25 mouse cellular contexts compared by ENCODE assay signal in genomic region chr19:53041570-53041969, GRCm38 (mm10). TPM values are rescaled to one million over a fixed set of nuclear protein-coding genes. Genes with fewer than 3 reads are reported as not detected.
DNase-seq lines count a peak whose midpoint lies in the region; ATAC-seq and TF ChIP-seq lines count a peak whose summit lies in the region.
"Had no signal": no experiment of that assay in that cellular context is flagged by ENCODE, and none has a peak within 500 bp of the region (broad histone marks: within the 10 kb centered on the region; RNA-seq: fewer than 3 reads in every experiment).

No protein-coding gene starts in this region.

- H3K27ac ChIP-seq in heart, postnatal 0 days (ENCODE audit: low read depth): 0 out of 2 replicates have a peak overlapping the region, but pooled peaks have one; percentile 16
- H3K27ac ChIP-seq in testis, adult 2 months (ENCODE audit: control insufficient read depth, insufficient read depth, low read depth, low read length): no peak overlapping the region
- H3K27ac ChIP-seq: embryonic facial prominence, embryonic 10.5 days; embryonic facial prominence, embryonic 13.5 days; forebrain, embryonic 12.5 days; forebrain, embryonic 15.5 days; hindbrain, embryonic 12.5 days; hindbrain, embryonic 15.5 days had no signal

- no peak for ATAC-seq in heart, postnatal 0 days (ENCODE audit: insufficient read depth, low read depth)
- ATAC-seq: forebrain, embryonic 15.5 days; intestine, postnatal 0 days had no signal

- intact Hi-C loops in heart, postnatal 36 days (cut with DNase I): loop anchor here (2.0 kb wide), 1 partner anchor 41 kb away; no protein-coding TSS in a partner anchor

- no peaks in the 10 kb centered on the region for H3K9me3 ChIP-seq in heart, postnatal 0 days (replicated peaks; ENCODE audit: control insufficient read depth, low read length)
- H3K9me3 ChIP-seq: forebrain, embryonic 12.5 days; forebrain, embryonic 15.5 days; hindbrain, embryonic 12.5 days; hindbrain, embryonic 15.5 days had no signal

- no peaks in the 10 kb centered on the region for H3K27me3 ChIP-seq in heart, postnatal 0 days (ENCODE audit: control insufficient read depth, insufficient read depth, low read length)
- H3K27me3 ChIP-seq in testis, adult 2 months (ENCODE audit: control insufficient read depth, insufficient read depth, low read length): no peaks in the 10 kb centered on the region
- H3K27me3 ChIP-seq: embryonic facial prominence, embryonic 13.5 days; forebrain, embryonic 12.5 days; forebrain, embryonic 15.5 days; hindbrain, embryonic 12.5 days; hindbrain, embryonic 15.5 days; Patski had no signal

- no peak for TF ChIP-seq EP300 in heart, postnatal 0 days (IDR thresholded peaks at IDR 0.05; ENCODE audit: low read depth)

- H3K36me3 ChIP-seq in heart, postnatal 0 days (replicated peaks; ENCODE audit: control insufficient read depth, insufficient read depth, low read length): no peaks in the 10 kb centered on the region
- no peaks in the 10 kb centered on the region for H3K36me3 ChIP-seq in testis, adult 2 months (ENCODE audit: control insufficient read depth, insufficient read depth, low read length)
- H3K36me3 ChIP-seq: embryonic facial prominence, embryonic 10.5 days; embryonic facial prominence, embryonic 13.5 days; forebrain, embryonic 12.5 days; forebrain, embryonic 15.5 days; hindbrain, embryonic 12.5 days; hindbrain, embryonic 15.5 days had no signal

- no peak for TF ChIP-seq POLR2A in testis, adult 2 months (IDR thresholded peaks at IDR 0.05; ENCODE audit: control insufficient read depth, low read depth, low read length)

- H3K9ac ChIP-seq in heart, postnatal 0 days (replicated peaks; ENCODE audit: low read depth, low read length): no peak overlapping the region
- H3K9ac ChIP-seq: embryonic facial prominence, embryonic 13.5 days; forebrain, embryonic 12.5 days; forebrain, embryonic 15.5 days; hindbrain, embryonic 12.5 days; hindbrain, embryonic 15.5 days had no signal

- H3K4me1 ChIP-seq in heart, postnatal 0 days (ENCODE audit: control insufficient read depth, insufficient read depth): peaks cover 32% of the 10 kb centered on the region
- peaks cover 24% of the 10 kb centered on the region for H3K4me1 ChIP-seq in testis, adult 2 months (ENCODE audit: control insufficient read depth, insufficient read depth, low read length)

- peak; percentile 62 for DNase-seq in heart, adult 11 months
- DNase-seq in heart, postnatal 4 days: no peak
- DNase-seq in heart, postnatal 0 days (ENCODE audit: low spot score): no peak
- no peak for DNase-seq in heart, postnatal 36 days
- DNase-seq in testis, postnatal 14 days (ENCODE audit: low spot score): no peak
- no peak for DNase-seq in left cerebral cortex, adult 11 months (ENCODE audit: low spot score)
- DNase-seq: adrenal gland, postnatal 10 days; adrenal gland, postnatal 36 days; B cell, adult 2 months; cerebellum, adult 11 months; cerebellum, postnatal 36 days; embryo, embryonic 11 days; gastrocnemius, postnatal 25 days; heart, postnatal 10 days had no signal

- no peak overlapping the region for H3K4me2 ChIP-seq in heart, postnatal 0 days (ENCODE audit: low read depth, low read length)
- H3K4me2 ChIP-seq: forebrain, embryonic 12.5 days; forebrain, embryonic 15.5 days; heart, embryonic 11.5 days; hindbrain, embryonic 12.5 days; hindbrain, embryonic 15.5 days had no signal

- no peak overlapping the region for H3K4me3 ChIP-seq in heart, postnatal 0 days (ENCODE audit: low read depth, low read length)
- peak overlapping the region; percentile 28 for H3K4me3 ChIP-seq in testis, adult 2 months (ENCODE audit: control insufficient read depth, low read depth, low read length)
- H3K4me3 ChIP-seq: embryonic facial prominence, embryonic 10.5 days; embryonic facial prominence, embryonic 13.5 days; erythroblast, embryonic 14.5 days; forebrain, embryonic 12.5 days; forebrain, embryonic 15.5 days; hindbrain, embryonic 12.5 days; hindbrain, embryonic 15.5 days had no signal

- no peak for TF ChIP-seq CTCF in heart, postnatal 0 days (IDR thresholded peaks at IDR 0.05; ENCODE audit: low read depth)
- TF ChIP-seq CTCF in testis, adult 2 months (IDR thresholded peaks at IDR 0.05; ENCODE audit: control insufficient read depth, insufficient read depth, insufficient replicate concordance, low read depth, low read length): no peak

- WGBS in heart, postnatal 0 days: 46% methylated on average over 4 of the region's 4 CpGs

RNA-seq across cellular contexts. Expression of gene Xpnpep1, which starts 1.6 kb away (rescaled TPM):
- total RNA-seq in heart, postnatal 4 days (2021): 100 to 1,000 TPM; 156 to 158 TPM
- total RNA-seq in heart, postnatal 0 days (2014; rRNA removed; ENCODE audit: low replicate concordance): 107 and 134 TPM in 2 replicates
- polyA plus RNA-seq in heart, postnatal 0 days (2015; fragmentation: Nextera tagmentation; extraction: Ambion mirVana): 106 and 119 TPM in 2 replicates
- 10 to 100 TPM; 79.1 to 85.7 TPM for total RNA-seq in heart, postnatal 36 days (2021)
- polyA plus RNA-seq in testis, adult 2 months (2012; rRNA removed): 138 and 141 TPM in 2 replicates
